Mouse (Mus musculus) retina, embryonic 14.5 days (tissue): ENCODE results near the gene Crat.

Experiments used
- DNase-seq: peaks from one replicate; pipeline ENCODE4 v3.0.0-alpha.2; 2015; ENCODE audit warnings: low spot score

Crat gene

GRCm38 (mm10) chr2:30415157-30415935, at the start of gene Crat:
TSS of gene Crat (minus strand) at chr2:30415813.
- DNase-seq = peak; percentile 86

GRCm38 (mm10) chr2:30464411-30464810, 48.8 kb upstream of the Crat start:
- DNase-seq = no peak

- peak; percentile 67 for DNase-seq
These were observed 48.3 kb upstream of the Crat start for GRCm38 (mm10) chr2:30463904-30464330.

- DNase-seq = no peak
These were observed 47.7 kb upstream of the Crat start for GRCm38 (mm10) chr2:30463341-30463761.

GRCm38 (mm10) chr2:30459241-30459640, 43.6 kb upstream of the Crat start:
- DNase-seq = no peak

GRCm38 (mm10) chr2:30458349-30458748, 42.7 kb upstream of the Crat start:
- DNase-seq = no peak

- DNase-seq = no peak
These were observed 40.7 kb upstream of the Crat start for GRCm38 (mm10) chr2:30456104-30456980.

- no peak for DNase-seq
These were observed 39.0 kb upstream of the Crat start for GRCm38 (mm10) chr2:30454587-30454986.

- DNase-seq = no peak
These were observed 38.0 kb upstream of the Crat start for GRCm38 (mm10) chr2:30453570-30453969.

GRCm38 (mm10) chr2:30451525-30451924, 35.9 kb upstream of the Crat start:
- no peak for DNase-seq

- no peak for DNase-seq
These were observed 34.9 kb upstream of the Crat start for GRCm38 (mm10) chr2:30450530-30450929.

- no peak for DNase-seq
These were observed 32.8 kb upstream of the Crat start for GRCm38 (mm10) chr2:30448371-30448770.

- no peak for DNase-seq
These were observed 31.5 kb upstream of the Crat start for GRCm38 (mm10) chr2:30446891-30447826.

- no peak for DNase-seq
These were observed 29.7 kb upstream of the Crat start for GRCm38 (mm10) chr2:30445312-30445711.

- DNase-seq = no peak
These were observed 28.8 kb upstream of the Crat start for GRCm38 (mm10) chr2:30444450-30444849.

GRCm38 (mm10) chr2:30444006-30444405, 28.4 kb upstream of the Crat start:
- no peak for DNase-seq

- no peak for DNase-seq
These were observed 27.7 kb upstream of the Crat start for GRCm38 (mm10) chr2:30443281-30443680.

- no peak for DNase-seq
These were observed 26.9 kb upstream of the Crat start for GRCm38 (mm10) chr2:30442498-30442890.

GRCm38 (mm10) chr2:30441518-30442497, 26.2 kb upstream of the Crat start:
- peak; percentile 85 for DNase-seq

GRCm38 (mm10) chr2:30440701-30441517, 25.3 kb upstream of the Crat start:
- peak; percentile 94 for DNase-seq
